Mouse (Mus musculus) hindbrain, embryonic 11.5 days (tissue): ENCODE results near the gene Dnajc6. TPM values are rescaled to one million over a fixed set of nuclear protein-coding genes. Genes with fewer than 3 reads are reported as not detected.

Experiments
- ATAC-seq: fragments of 200-750 bp; cut with Nextera tagmentation; 2 replicates; pipeline ENCODE4 v1.8.0; 2017; ENCODE audit warnings: mild to moderate bottlenecking, moderate TSS enrichment, moderate library complexity; ENCODE audit not compliant: low FRiP score
- DNase-seq: peaks from one replicate; pipeline ENCODE4 v3.0.0-alpha.2; 2015; ENCODE audit warnings: low spot score
- H3K27ac ChIP-seq: fragments of 300-500 bp; sonication (generic); 2 replicates; pipeline ENCODE4 v1.5.1; 2014; ENCODE audit warnings: mild to moderate bottlenecking, low read depth, low read length
- H3K27me3 ChIP-seq: fragments of 300-500 bp; sonication (generic); 2 replicates; pipeline ENCODE4 v1.6.1; 2014; ENCODE audit warnings: mild to moderate bottlenecking, low read length, moderate library complexity, mixed read lengths; ENCODE audit not compliant: control insufficient read depth, insufficient read depth
- H3K36me3 ChIP-seq: fragments of 300-500 bp; sonication (generic); 2 replicates; pipeline ENCODE4 v1.6.1; 2014; ENCODE audit warnings: mild to moderate bottlenecking, low read length, moderate library complexity, mixed read lengths; ENCODE audit not compliant: control insufficient read depth, insufficient read depth
- H3K4me1 ChIP-seq: fragments of 300-500 bp; sonication (generic); replicated peaks from 2 replicates; pipeline ENCODE4 v1.6.1; 2014; ENCODE audit warnings: low read length, mixed read lengths; ENCODE audit not compliant: control insufficient read depth, insufficient read depth
- H3K4me2 ChIP-seq: fragments of 300-500 bp; sonication (generic); replicated peaks from 2 replicates; pipeline ENCODE4 v1.6.1; 2014; ENCODE audit warnings: mild to moderate bottlenecking, low read depth, low read length
- H3K4me3 ChIP-seq: fragments of 300-500 bp; sonication (generic); 2 replicates; pipeline ENCODE4 v1.5.1; 2014; ENCODE audit warnings: low read depth, low read length
- H3K9ac ChIP-seq: fragments of 300-500 bp; sonication (generic); 2 replicates; pipeline ENCODE4 v1.6.1; 2014; ENCODE audit warnings: low read depth, low read length
- H3K9me3 ChIP-seq: fragments of 300-500 bp; sonication (generic); 2 replicates; pipeline ENCODE4 v1.6.1; 2016; ENCODE audit warnings: low read length; ENCODE audit not compliant: control insufficient read depth
- WGBS: fragments of 180-500 bp; shearing (Covaris S2); extraction: QIAGEN DNeasy Blood & Tissue Kit; methylation state at CpG from one replicate; pipeline ENCODE4 v1.1.7; 2014; 5-methylcytosine and 5-hydroxymethylcytosine counted together
- polyA plus RNA-seq: library from polyadenylated mRNA; unstranded; fragments of >200 nt; fragmentation: Nextera tagmentation; extraction: Ambion mirVana; gene quantifications from 2 replicates; pipeline ENCODE4 v1.2.1, GENCODE M21; 2014

Gene Dnajc6
- polyA plus RNA-seq, 1 experiment from 2014 or later, result 6.0 TPM

- no peaks in the 10 kb centered on the region for H3K9me3 ChIP-seq
- ATAC-seq (no peak), DNase-seq (no peak)
- no peak overlapping the region for H3K4me2 ChIP-seq
- no peaks in the 10 kb centered on the region for H3K36me3 ChIP-seq
- H3K4me3 ChIP-seq, result no peak overlapping the region
- H3K4me1 ChIP-seq, result no peaks in the 10 kb centered on the region
- WGBS, result 93% methylated on average over 7 of the region's 7 CpGs
- H3K27ac ChIP-seq, result no peak overlapping the region
- no peak overlapping the region for H3K9ac ChIP-seq
- H3K27me3 ChIP-seq, result no peaks in the 10 kb centered on the region
Observed at GRCm38 (mm10) chr4:101655415-101655790, 159.0 kb downstream of the Dnajc6 start.

DNA sequence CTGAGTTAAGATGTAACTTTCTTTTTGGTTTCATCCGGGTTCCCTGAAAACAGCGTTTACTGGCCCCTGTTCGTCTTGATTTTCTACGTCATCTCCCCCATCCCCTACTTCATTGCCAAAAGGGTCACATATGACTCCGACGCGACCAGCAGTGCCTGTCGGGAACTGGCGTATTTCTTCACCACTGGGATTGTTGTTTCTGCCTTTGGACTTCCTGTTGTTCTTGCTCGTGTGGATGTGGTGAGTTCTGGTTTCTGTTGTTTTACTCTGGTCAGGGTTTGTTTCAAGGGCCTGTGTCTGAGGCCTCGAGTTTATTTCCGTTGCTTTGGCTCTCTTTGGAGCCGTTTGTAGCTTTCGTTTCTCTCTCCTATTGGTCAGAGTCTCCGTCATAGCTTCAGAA, 159.6 kb downstream of the Dnajc6 start:
- H3K4me3 ChIP-seq, result no peak overlapping the region
- 77% methylated on average over 15 of the region's 15 CpGs for WGBS
- no peak overlapping the region for H3K27ac ChIP-seq
- H3K4me2 ChIP-seq, result no peak overlapping the region
- no peaks in the 10 kb centered on the region for H3K4me1 ChIP-seq
- ATAC-seq, result no peak
- no peaks in the 10 kb centered on the region for H3K27me3 ChIP-seq
- DNase-seq, result no peak
- H3K36me3 ChIP-seq, result no peaks in the 10 kb centered on the region
- no peaks in the 10 kb centered on the region for H3K9me3 ChIP-seq
- H3K9ac ChIP-seq, result no peak overlapping the region

- no peak overlapping the region for H3K4me2 ChIP-seq
- H3K9me3 ChIP-seq, result no peaks in the 10 kb centered on the region
- WGBS, result 63% methylated on average over 6 of the region's 6 CpGs
- no peaks in the 10 kb centered on the region for H3K27me3 ChIP-seq
- H3K36me3 ChIP-seq, result no peaks in the 10 kb centered on the region
- no peak overlapping the region for H3K27ac ChIP-seq
- no peak overlapping the region for H3K4me3 ChIP-seq
- ATAC-seq (no peak), DNase-seq (peak; percentile 46)
- H3K4me1 ChIP-seq, result no peaks in the 10 kb centered on the region
- H3K9ac ChIP-seq, result no peak overlapping the region
Observed at GRCm38 (mm10) chr4:101656956-101657570, 160.6 kb downstream of the Dnajc6 start.

- H3K4me3 ChIP-seq, result no peak overlapping the region
- H3K4me1 ChIP-seq, result no peaks in the 10 kb centered on the region
- no peaks in the 10 kb centered on the region for H3K27me3 ChIP-seq
- no peak overlapping the region for H3K9ac ChIP-seq
- H3K9me3 ChIP-seq, result no peaks in the 10 kb centered on the region
- WGBS, result 70% methylated on average over 9 of the region's 9 CpGs
- no peak overlapping the region for H3K4me2 ChIP-seq
- ATAC-seq, result no peak
- DNase-seq, result peak; percentile 72
- no peaks in the 10 kb centered on the region for H3K36me3 ChIP-seq
- H3K27ac ChIP-seq, result no peak overlapping the region
Observed at GRCm38 (mm10) chr4:101664160-101664750, 167.8 kb downstream of the Dnajc6 start.

DNA sequence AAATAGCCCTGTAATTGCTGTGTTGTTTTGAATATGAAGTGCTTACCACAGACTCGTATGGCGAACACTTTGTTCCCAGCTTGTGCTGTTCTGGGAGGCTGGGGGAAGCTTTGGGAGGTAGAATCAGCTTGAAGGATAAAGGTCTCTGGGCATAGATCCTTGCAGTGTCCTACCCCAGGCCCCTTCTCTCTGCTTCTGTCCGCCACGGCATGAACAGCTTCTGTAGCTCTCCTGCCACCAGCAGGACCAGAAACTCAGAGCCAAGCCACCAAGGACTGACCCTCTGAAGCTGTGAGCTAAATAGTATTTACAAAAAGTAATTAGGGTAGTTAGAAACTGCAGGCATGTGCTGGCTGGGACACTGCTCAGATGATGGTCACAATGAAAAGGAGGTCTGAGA, 168.3 kb downstream of the Dnajc6 start:
- ATAC-seq (no peak), DNase-seq (no peak)
- Histone ChIP-seq H3K36me3 (no peaks in the 10 kb centered on the region), H3K4me1 (no peaks in the 10 kb centered on the region), H3K9ac (no peak overlapping the region), H3K9me3 (no peaks in the 10 kb centered on the region), H3K4me2 (no peak overlapping the region), H3K4me3 (no peak overlapping the region), H3K27ac (no peak overlapping the region), H3K27me3 (no peaks in the 10 kb centered on the region)
- WGBS, result 94% methylated on average over 4 of the region's 4 CpGs

DNA sequence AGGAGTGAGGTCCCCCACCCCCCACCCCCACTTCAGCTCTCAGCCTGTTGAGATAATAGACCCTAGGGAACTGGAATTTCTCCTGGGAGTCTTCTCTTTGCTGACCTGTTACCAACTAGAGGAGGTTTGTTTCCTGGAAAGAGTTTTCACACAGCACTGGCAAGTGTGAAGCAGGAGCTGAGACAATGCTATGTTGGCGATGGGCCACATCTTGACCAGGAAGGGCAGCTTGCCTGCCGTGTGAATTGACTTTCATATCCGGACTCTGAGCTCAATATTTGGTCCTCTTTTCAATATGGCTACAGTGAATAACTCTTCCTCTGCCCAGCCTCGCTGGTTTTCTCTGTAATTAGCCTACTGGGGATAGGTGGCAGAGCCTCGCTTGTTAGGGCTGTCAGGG, 172.7 kb downstream of the Dnajc6 start:
- H3K4me2 ChIP-seq, result no peak overlapping the region
- no peaks in the 10 kb centered on the region for H3K27me3 ChIP-seq
- WGBS, result 80% methylated on average over 5 of the region's 5 CpGs
- no peaks in the 10 kb centered on the region for H3K36me3 ChIP-seq
- ATAC-seq (no peak), DNase-seq (no peak)
- H3K9ac ChIP-seq, result no peak overlapping the region
- no peak overlapping the region for H3K27ac ChIP-seq
- no peak overlapping the region for H3K4me3 ChIP-seq
- no peaks in the 10 kb centered on the region for H3K9me3 ChIP-seq
- H3K4me1 ChIP-seq, result no peaks in the 10 kb centered on the region

DNA sequence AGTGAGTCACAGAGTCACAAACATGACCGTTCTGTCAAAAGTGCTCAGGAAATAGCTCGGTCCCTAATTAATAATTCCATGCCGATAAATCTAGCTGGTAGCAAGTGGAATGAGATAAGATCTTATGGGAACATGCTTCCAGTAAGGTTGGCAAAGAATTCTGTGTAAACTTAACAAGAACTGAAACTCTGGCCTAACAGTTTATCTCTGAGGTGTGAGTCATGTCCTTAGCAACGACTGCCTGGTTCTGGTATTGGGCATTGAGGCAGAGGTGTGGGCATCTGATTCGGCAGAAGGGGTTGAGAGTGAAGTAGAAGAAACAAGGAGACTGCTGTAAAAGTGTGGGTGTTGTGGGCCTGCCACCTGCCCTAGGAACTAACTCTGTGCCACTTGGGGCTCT, 173.4 kb downstream of the Dnajc6 start:
- Histone ChIP-seq H3K4me1 (no peaks in the 10 kb centered on the region), H3K27ac (no peak overlapping the region), H3K9me3 (no peaks in the 10 kb centered on the region), H3K36me3 (no peaks in the 10 kb centered on the region), H3K27me3 (no peaks in the 10 kb centered on the region), H3K4me2 (no peak overlapping the region), H3K9ac (no peak overlapping the region), H3K4me3 (no peak overlapping the region)
- DNase-seq, result no peak
- WGBS, result 90% methylated on average over 5 of the region's 5 CpGs
- no peak for ATAC-seq

DNA sequence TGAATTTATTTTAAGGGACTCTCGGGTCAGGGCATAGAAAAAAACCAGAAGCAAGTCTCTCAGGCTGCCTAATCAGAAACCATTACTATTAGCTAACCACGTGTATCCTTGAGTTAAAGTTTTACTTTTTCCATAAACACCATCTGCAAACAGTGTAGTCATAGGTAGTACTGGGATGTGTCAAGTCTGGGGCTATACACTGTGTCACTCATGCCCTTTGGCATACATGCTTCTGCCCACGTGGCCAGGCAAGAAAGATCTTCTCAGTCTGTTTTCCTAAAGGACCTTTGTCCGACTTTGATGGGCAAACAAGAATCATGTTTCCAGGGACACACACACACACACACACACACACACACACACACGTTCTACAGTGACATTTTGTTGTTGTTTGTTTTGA, 178.3 kb downstream of the Dnajc6 start:
- no peak for ATAC-seq
- Histone ChIP-seq H3K27ac (no peak overlapping the region), H3K9me3 (no peaks in the 10 kb centered on the region), H3K4me3 (no peak overlapping the region), H3K36me3 (no peaks in the 10 kb centered on the region), H3K9ac (no peak overlapping the region), H3K27me3 (no peaks in the 10 kb centered on the region), H3K4me2 (no peak overlapping the region), H3K4me1 (no peaks in the 10 kb centered on the region)
- WGBS, result 73% methylated on average over 5 of the region's 5 CpGs
- no peak for DNase-seq

DNA sequence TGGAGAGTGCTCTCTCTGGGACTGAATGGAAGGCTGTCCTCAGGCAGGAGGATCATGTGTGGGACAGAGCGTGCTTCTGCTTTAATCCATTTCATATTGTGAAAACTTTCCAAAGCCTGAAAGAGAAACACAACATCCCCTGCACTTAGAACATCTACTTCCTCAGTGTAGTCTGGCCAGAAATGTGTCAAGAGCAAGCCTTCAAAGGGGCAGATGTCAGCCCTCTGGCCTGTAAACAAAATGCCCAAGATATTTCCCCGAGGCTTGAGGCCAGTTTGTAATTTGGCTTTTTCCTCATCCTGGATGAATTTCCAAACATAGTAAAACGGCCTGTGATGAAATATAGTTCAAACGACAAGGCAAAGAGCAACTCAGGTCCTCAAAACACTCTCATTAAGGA, 179.3 kb downstream of the Dnajc6 start:
- H3K9ac ChIP-seq, result no peak overlapping the region
- no peak overlapping the region for H3K4me2 ChIP-seq
- no peak for DNase-seq
- H3K27me3 ChIP-seq, result no peaks in the 10 kb centered on the region
- no peaks in the 10 kb centered on the region for H3K36me3 ChIP-seq
- no peak for ATAC-seq
- no peak overlapping the region for H3K4me3 ChIP-seq
- no peaks in the 10 kb centered on the region for H3K4me1 ChIP-seq
- no peak overlapping the region for H3K27ac ChIP-seq
- 79% methylated on average over 4 of the region's 4 CpGs for WGBS
- no peaks in the 10 kb centered on the region for H3K9me3 ChIP-seq
